Mouse (Mus musculus): ENCODE results near the gene Scn3b. TPM values are rescaled to one million over a fixed set of nuclear protein-coding genes. Genes with fewer than 3 reads are reported as not detected.

Gene Scn3b
- polyA plus RNA-seq, 1 experiment from 2014 or later = 5.4 TPM

GRCm38 (mm10) chr9:40301475-40301874 is 32.5 kb downstream of the Scn3b start:
- WGBS = 90% methylated on average over 5 of the region's 5 CpGs
- H3K9me3 ChIP-seq (replicated peaks) = no peaks in the 10 kb centered on the region
- no peak for DNase-seq (ENCODE audit: low spot score)
- no peaks in the 10 kb centered on the region for H3K27me3 ChIP-seq (ENCODE audit: low read depth, poor library complexity, severe bottlenecking)
- H3K27ac ChIP-seq (replicated peaks) = no peak overlapping the region
- H3K36me3 ChIP-seq = peaks cover 59% of the 10 kb centered on the region
- H3K4me1 ChIP-seq = no peaks in the 10 kb centered on the region
- no peak overlapping the region for H3K4me3 ChIP-seq

- WGBS = 94% methylated on average over 8 of the region's 8 CpGs
- Histone ChIP-seq H3K27ac (replicated peaks) (no peak overlapping the region), H3K4me1 (no peaks in the 10 kb centered on the region), H3K36me3 (peaks cover 67% of the 10 kb centered on the region), H3K9me3 (replicated peaks) (no peaks in the 10 kb centered on the region), H3K27me3 (ENCODE audit: low read depth, poor library complexity, severe bottlenecking) (no peaks in the 10 kb centered on the region), H3K4me3 (no peak overlapping the region)
- no peak for DNase-seq (ENCODE audit: low spot score)
Observed at GRCm38 (mm10) chr9:40302375-40302774, 33.4 kb downstream of the Scn3b start.

GRCm38 (mm10) chr9:40304243-40304642 is 35.2 kb downstream of the Scn3b start:
- Histone ChIP-seq H3K36me3 (peaks cover 66% of the 10 kb centered on the region), H3K4me3 (no peak overlapping the region), H3K27ac (replicated peaks) (no peak overlapping the region), H3K27me3 (ENCODE audit: low read depth, poor library complexity, severe bottlenecking) (no peaks in the 10 kb centered on the region), H3K4me1 (no peaks in the 10 kb centered on the region), H3K9me3 (replicated peaks) (no peaks in the 10 kb centered on the region)
- WGBS = 93% methylated on average over 8 of the region's 8 CpGs
- DNase-seq (ENCODE audit: low spot score) = no peak

- no peak overlapping the region for H3K4me3 ChIP-seq
- H3K9me3 ChIP-seq (replicated peaks) = no peaks in the 10 kb centered on the region
- peaks cover 6% of the 10 kb centered on the region; the same call in 1 of the 2 replicates for H3K4me1 ChIP-seq
- no peak overlapping the region for H3K27ac ChIP-seq (replicated peaks)
- no peak for DNase-seq (ENCODE audit: low spot score)
- H3K36me3 ChIP-seq = peaks cover 55% of the 10 kb centered on the region
- H3K27me3 ChIP-seq (ENCODE audit: low read depth, poor library complexity, severe bottlenecking) = no peaks in the 10 kb centered on the region
- WGBS = 96% methylated on average over 3 of the region's 3 CpGs
Observed at GRCm38 (mm10) chr9:40307311-40307710, 38.3 kb downstream of the Scn3b start.

- H3K4me1 ChIP-seq = peaks cover 6% of the 10 kb centered on the region; the same call in 1 of the 2 replicates
- H3K36me3 ChIP-seq = peaks cover 39% of the 10 kb centered on the region
- H3K4me3 ChIP-seq = no peak overlapping the region
- H3K27ac ChIP-seq (replicated peaks) = no peak overlapping the region
- DNase-seq (ENCODE audit: low spot score) = no peak
- no peaks in the 10 kb centered on the region for H3K9me3 ChIP-seq (replicated peaks)
- 93% methylated on average over 6 of the region's 6 CpGs for WGBS
- H3K27me3 ChIP-seq (ENCODE audit: low read depth, poor library complexity, severe bottlenecking) = no peaks in the 10 kb centered on the region
Observed at GRCm38 (mm10) chr9:40309876-40310275, 40.9 kb downstream of the Scn3b start.

- Histone ChIP-seq H3K4me1 (peaks cover 6% of the 10 kb centered on the region; the same call in 1 of the 2 replicates), H3K27ac (replicated peaks) (no peak overlapping the region), H3K36me3 (peaks cover 23% of the 10 kb centered on the region), H3K27me3 (ENCODE audit: low read depth, poor library complexity, severe bottlenecking) (no peaks in the 10 kb centered on the region), H3K4me3 (no peak overlapping the region), H3K9me3 (replicated peaks) (no peaks in the 10 kb centered on the region)
- DNase-seq (ENCODE audit: low spot score) = no peak
- 55% methylated on average over 9 of the region's 9 CpGs for WGBS
Observed at GRCm38 (mm10) chr9:40311813-40312212, 42.8 kb downstream of the Scn3b start.

- WGBS = 82% methylated on average over 9 of the region's 9 CpGs
- DNase-seq (ENCODE audit: low spot score) = no peak
- peaks cover 4% of the 10 kb centered on the region; the same call in 1 of the 2 replicates for H3K36me3 ChIP-seq
- H3K9me3 ChIP-seq (replicated peaks) = no peaks in the 10 kb centered on the region
- no peak overlapping the region for H3K27ac ChIP-seq (replicated peaks)
- no peak overlapping the region for H3K4me3 ChIP-seq
- H3K4me1 ChIP-seq = peaks cover 13% of the 10 kb centered on the region
- H3K27me3 ChIP-seq (ENCODE audit: low read depth, poor library complexity, severe bottlenecking) = no peaks in the 10 kb centered on the region
Observed at GRCm38 (mm10) chr9:40316865-40317660, 48.0 kb downstream of the Scn3b start.

GRCm38 (mm10) chr9:40317735-40318134 is 48.7 kb downstream of the Scn3b start:
- 91% methylated on average over 4 of the region's 4 CpGs for WGBS

GRCm38 (mm10) chr9:40318771-40319170 is 49.8 kb downstream of the Scn3b start:
- Histone ChIP-seq H3K36me3 (peaks cover 4% of the 10 kb centered on the region; the same call in 1 of the 2 replicates), H3K4me1 (peaks cover 12% of the 10 kb centered on the region), H3K9me3 (replicated peaks) (no peaks in the 10 kb centered on the region), H3K27ac (replicated peaks) (no peak overlapping the region), H3K4me3 (no peak overlapping the region), H3K27me3 (ENCODE audit: low read depth, poor library complexity, severe bottlenecking) (no peaks in the 10 kb centered on the region)
- DNase-seq (ENCODE audit: low spot score) = no peak
- WGBS = 93% methylated on average over 5 of the region's 5 CpGs

More at GRCm38 (mm10) chr9:40317735-40318134, 48.7 kb downstream of the Scn3b start:
- H3K27me3 ChIP-seq (ENCODE audit: low read depth, poor library complexity, severe bottlenecking) = no peaks in the 10 kb centered on the region
- peaks cover 4% of the 10 kb centered on the region; the same call in 1 of the 2 replicates for H3K36me3 ChIP-seq
- no peak overlapping the region for H3K4me3 ChIP-seq
- H3K4me1 ChIP-seq = peaks cover 12% of the 10 kb centered on the region
- DNase-seq (ENCODE audit: low spot score) = no peak
- no peak overlapping the region for H3K27ac ChIP-seq (replicated peaks)
- H3K9me3 ChIP-seq (replicated peaks) = no peaks in the 10 kb centered on the region

GRCm38 (mm10) chr9:40320405-40320804 is 51.4 kb downstream of the Scn3b start:
- no peak overlapping the region for H3K4me3 ChIP-seq
- H3K4me1 ChIP-seq = peaks cover 12% of the 10 kb centered on the region
- H3K27ac ChIP-seq (replicated peaks) = peak overlapping the region; percentile 68; the same call in 1 of the 2 replicates
- no peaks in the 10 kb centered on the region for H3K9me3 ChIP-seq (replicated peaks)
- WGBS = 91% methylated on average over 8 of the region's 8 CpGs
- DNase-seq (ENCODE audit: low spot score) = no peak
- H3K36me3 ChIP-seq = peaks cover 4% of the 10 kb centered on the region; the same call in 1 of the 2 replicates
- H3K27me3 ChIP-seq (ENCODE audit: low read depth, poor library complexity, severe bottlenecking) = no peaks in the 10 kb centered on the region

GRCm38 (mm10) chr9:40320879-40321667 is 52.1 kb downstream of the Scn3b start:
- peak; percentile 36 for DNase-seq (ENCODE audit: low spot score)
- H3K27ac ChIP-seq (replicated peaks) = peak overlapping the region; percentile 68
- 56% methylated on average over 12 of the region's 12 CpGs for WGBS

GRCm38 (mm10) chr9:40321668-40322003 is 52.6 kb downstream of the Scn3b start:
- Histone ChIP-seq H3K4me3 (no peak overlapping the region), H3K36me3 (peaks cover 4% of the 10 kb centered on the region; the same call in 1 of the 2 replicates), H3K4me1 (peaks cover 12% of the 10 kb centered on the region), H3K27ac (replicated peaks) (peak overlapping the region; percentile 59), H3K27me3 (ENCODE audit: low read depth, poor library complexity, severe bottlenecking) (no peaks in the 10 kb centered on the region), H3K9me3 (replicated peaks) (no peaks in the 10 kb centered on the region)
- 86% methylated on average over 3 of the region's 3 CpGs for WGBS
- no peak for DNase-seq (ENCODE audit: low spot score)

More at GRCm38 (mm10) chr9:40320879-40321667, 52.1 kb downstream of the Scn3b start:
- no peaks in the 10 kb centered on the region for H3K9me3 ChIP-seq (replicated peaks)
- H3K4me1 ChIP-seq = peaks cover 12% of the 10 kb centered on the region
- no peak overlapping the region for H3K4me3 ChIP-seq
- H3K36me3 ChIP-seq = peaks cover 4% of the 10 kb centered on the region; the same call in 1 of the 2 replicates
- H3K27me3 ChIP-seq (ENCODE audit: low read depth, poor library complexity, severe bottlenecking) = no peaks in the 10 kb centered on the region

Measured in midbrain, embryonic 10.5 days (tissue).